Mouse (Mus musculus): Measurements from ENCODE around the gene Prpf19. TPM values are rescaled to one million over a fixed set of nuclear protein-coding genes. Genes with fewer than 3 reads are reported as not detected.
A peak's percentile ranks its signal among the peaks of the same experiment; 100 is the strongest.

Gene Prpf19
- polyA plus RNA-seq, 1 experiment from 2014 or later, result 49.9 TPM

DNA sequence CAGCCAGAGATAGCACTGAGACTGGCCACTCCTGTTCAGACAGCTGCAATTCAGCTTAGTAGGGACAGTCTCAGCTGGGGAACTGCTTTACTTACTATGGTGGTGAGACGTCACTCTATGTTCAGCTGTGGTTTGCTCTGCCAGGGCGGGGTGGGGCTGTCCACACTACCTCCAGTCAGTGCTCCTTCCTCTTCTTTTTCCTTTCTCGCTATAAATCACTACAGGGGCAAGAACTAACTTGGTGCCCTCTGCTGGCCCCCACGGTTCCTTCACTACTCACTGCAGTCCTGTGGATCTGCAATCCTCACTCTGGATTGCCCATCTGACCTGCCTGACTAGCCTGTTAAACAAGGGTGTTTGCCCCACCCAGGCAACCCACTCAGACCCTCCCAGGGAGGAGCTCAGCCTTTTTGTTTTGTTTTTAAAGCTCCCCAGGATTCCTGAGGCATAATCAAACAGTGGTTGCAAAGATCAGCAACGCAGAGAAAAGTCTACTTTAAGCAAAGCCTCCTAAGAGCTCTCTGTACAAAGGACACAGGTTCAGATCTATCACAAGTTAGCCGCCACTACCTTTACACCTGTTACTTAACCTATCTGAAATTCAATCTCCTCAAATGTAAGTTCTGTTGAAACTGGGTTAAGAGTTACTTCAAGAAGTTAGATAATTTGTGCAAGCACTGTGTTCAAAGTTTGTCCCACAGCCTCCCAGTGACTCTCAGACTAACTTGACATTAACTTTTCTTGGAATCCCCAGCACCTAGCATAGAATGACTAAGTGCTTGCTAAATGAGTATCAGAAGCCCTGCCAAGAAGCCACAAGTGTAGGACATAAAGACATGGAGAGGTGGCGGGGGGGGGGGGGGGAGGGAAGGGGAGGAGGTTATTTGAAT, 14.7 kb upstream of the Prpf19 start:
- Histone ChIP-seq H3K27ac (ENCODE audit: low read length) (peak overlapping the region; percentile 93), H3K4me2 (replicated peaks; ENCODE audit: low read depth, low read length) (peak overlapping the region; percentile 88), H3K4me3 (ENCODE audit: low read depth, low read length) (peak overlapping the region; percentile 60), H3K9ac (replicated peaks; ENCODE audit: low read depth, low read length) (peak overlapping the region; percentile 63; the same call in 1 of the 2 replicates), H3K4me1 (ENCODE audit: control insufficient read depth, insufficient read depth, low read length) (peaks cover 15% of the 10 kb centered on the region), H3K27me3 (ENCODE audit: control insufficient read depth, insufficient read depth, low read length) (no peaks in the 10 kb centered on the region), H3K36me3 (ENCODE audit: control insufficient read depth, insufficient read depth, low read length) (no peaks in the 10 kb centered on the region), H3K9me3 (ENCODE audit: control insufficient read depth, low read depth, low read length) (peaks cover 8% of the 10 kb centered on the region; the same call in 1 of the 2 replicates)
- 33% methylated on average over 7 of the region's 7 CpGs for WGBS
- peak; percentile 46; the same call in 1 of the 2 replicates for ATAC-seq (ENCODE audit: insufficient number of reproducible peaks, insufficient read depth, low FRiP score, low read depth)

DNA sequence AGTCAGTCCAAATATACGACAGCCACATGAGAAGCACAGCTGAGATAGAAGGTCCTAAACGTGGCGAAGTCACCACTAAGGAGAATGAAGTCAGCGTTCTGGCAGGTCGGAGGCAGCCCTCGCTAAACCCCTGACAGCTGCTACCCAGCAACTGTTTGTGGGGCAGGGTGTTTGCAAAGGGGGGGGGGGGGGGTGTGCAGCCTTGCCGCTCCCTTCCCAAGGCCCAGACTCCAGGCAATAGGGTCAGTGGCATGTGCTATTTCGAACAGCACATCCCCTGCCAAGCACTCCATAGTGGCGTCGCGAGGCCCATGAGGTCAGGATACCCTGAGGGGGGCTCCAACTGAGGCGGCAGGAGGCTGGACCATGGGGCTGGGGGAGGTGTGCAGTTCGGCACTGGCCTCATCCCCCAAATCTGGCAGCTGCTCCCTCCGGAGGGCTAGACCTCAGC, 14.0 kb upstream of the Prpf19 start:
- 0 out of 2 replicates have a peak, but pooled peaks have one; percentile 5 for ATAC-seq (ENCODE audit: insufficient number of reproducible peaks, insufficient read depth, low FRiP score, low read depth)
- Histone ChIP-seq H3K9me3 (ENCODE audit: control insufficient read depth, low read depth, low read length) (peaks cover 12% of the 10 kb centered on the region; the same call in 1 of the 2 replicates), H3K4me2 (replicated peaks; ENCODE audit: low read depth, low read length) (peak overlapping the region; percentile 88), H3K4me1 (ENCODE audit: control insufficient read depth, insufficient read depth, low read length) (peaks cover 15% of the 10 kb centered on the region), H3K36me3 (ENCODE audit: control insufficient read depth, insufficient read depth, low read length) (no peaks in the 10 kb centered on the region), H3K27ac (ENCODE audit: low read length) (peak overlapping the region; percentile 93), H3K9ac (replicated peaks; ENCODE audit: low read depth, low read length) (peak overlapping the region; percentile 63), H3K27me3 (ENCODE audit: control insufficient read depth, insufficient read depth, low read length) (no peaks in the 10 kb centered on the region), H3K4me3 (ENCODE audit: low read depth, low read length) (peak overlapping the region; percentile 60)
- WGBS, result 2% methylated on average over 14 of the region's 14 CpGs

DNA sequence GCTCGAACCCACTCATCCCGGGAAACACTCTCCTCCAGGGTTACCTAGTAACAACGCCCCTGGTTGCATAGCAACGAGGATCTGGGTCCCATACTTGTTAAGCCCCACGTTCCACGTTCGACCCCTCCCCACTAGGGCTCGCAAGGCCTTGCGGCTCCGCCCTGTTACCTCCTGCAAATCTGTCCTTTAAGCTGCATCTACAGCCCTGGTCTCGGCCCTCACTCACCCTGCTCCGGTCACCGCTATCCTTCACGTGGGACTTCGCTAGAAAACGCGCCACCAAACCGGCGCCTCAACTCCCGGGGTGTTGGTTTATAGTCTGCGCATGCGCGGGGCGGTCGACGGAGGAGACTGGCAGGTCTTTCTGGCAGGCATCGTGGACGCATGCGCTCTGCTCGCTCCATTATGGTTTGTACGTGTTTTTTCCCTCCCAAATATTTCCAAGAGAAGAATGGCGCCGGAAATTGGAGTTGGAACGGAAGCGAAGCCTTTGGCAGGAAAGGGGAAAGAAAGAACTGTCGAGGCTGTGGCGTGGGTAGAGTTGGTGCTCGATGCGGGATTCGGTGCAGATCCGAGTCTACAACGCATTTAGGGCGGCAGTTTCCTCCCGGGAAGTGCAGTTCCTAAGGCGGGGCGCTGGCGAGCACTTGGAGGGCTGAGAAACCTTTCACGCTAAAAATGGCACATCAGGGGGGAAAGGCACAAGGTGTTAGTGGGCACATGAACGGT, 13.4 kb upstream of the Prpf19 start, which contains the start of gene Tmem109:
TSS of gene Tmem109 (minus strand) at position 576 of the 729 bp plus-strand sequence.
- Histone ChIP-seq H3K4me2 (replicated peaks; ENCODE audit: low read depth, low read length) (peak within 1 kb of the TSS; percentile 88), H3K4me1 (ENCODE audit: control insufficient read depth, insufficient read depth, low read length) (peaks cover 15% of the 10 kb centered on the region), H3K9ac (replicated peaks; ENCODE audit: low read depth, low read length) (peak within 1 kb of the TSS; percentile 63), H3K27me3 (ENCODE audit: control insufficient read depth, insufficient read depth, low read length) (no peaks in the 10 kb centered on the region), H3K9me3 (ENCODE audit: control insufficient read depth, low read depth, low read length) (peaks cover 12% of the 10 kb centered on the region; the same call in 1 of the 2 replicates), H3K36me3 (ENCODE audit: control insufficient read depth, insufficient read depth, low read length) (no peaks in the 10 kb centered on the region), H3K27ac (ENCODE audit: low read length) (peak within 1 kb of the TSS; percentile 93), H3K4me3 (ENCODE audit: low read depth, low read length) (peak within 1 kb of the TSS; percentile 60)
- under 1% methylated on average over 49 of the region's 49 CpGs for WGBS
- ATAC-seq (ENCODE audit: insufficient number of reproducible peaks, insufficient read depth, low FRiP score, low read depth), result peak; percentile 86

DNA sequence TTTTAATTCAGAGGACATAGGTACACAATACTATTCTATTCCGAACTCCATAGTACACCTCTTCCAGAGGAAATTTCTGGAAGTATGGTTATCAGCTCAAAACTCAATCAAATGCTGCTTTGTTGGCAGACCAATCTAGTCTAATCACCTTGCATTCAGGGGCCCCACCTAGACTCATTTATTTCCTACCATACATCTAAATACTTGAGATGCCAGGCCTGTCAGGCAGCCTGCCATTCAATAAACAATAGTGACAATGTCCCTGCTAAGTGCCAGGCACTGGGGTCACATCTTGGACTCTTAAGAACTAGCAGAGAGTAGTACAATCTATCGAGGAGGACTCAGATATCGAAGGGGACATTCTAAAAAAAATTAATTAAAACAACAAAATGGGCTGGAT, 2.8 kb upstream of the Prpf19 start:
- H3K4me3 ChIP-seq (ENCODE audit: low read depth, low read length), result no peak overlapping the region

DNA sequence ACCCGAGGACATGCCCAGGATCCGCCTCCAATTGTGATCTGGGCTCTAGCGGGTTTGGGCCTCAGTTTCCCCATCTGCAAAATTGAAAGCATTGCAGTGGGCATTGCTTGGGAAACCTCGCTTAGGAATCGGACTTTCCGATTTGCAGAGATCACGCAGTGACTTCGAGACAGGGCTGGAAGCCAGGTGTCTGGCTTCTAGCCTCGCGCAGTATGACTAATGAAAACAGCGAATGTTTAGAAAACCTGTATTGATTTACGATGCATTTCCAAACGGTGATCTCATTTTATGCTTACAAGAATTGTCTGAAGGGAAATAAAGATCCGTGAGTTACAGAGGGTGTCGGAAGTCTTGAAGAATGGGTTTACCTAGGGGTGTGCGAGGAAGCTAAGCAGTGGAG, 677 bp downstream of the Prpf19 start:
- ATAC-seq (ENCODE audit: insufficient number of reproducible peaks, insufficient read depth, low FRiP score, low read depth), result no peak
- Histone ChIP-seq H3K9ac (replicated peaks; ENCODE audit: low read depth, low read length) (peak overlapping the region; percentile 82), H3K4me3 (ENCODE audit: low read depth, low read length) (peak overlapping the region; percentile 91), H3K27ac (ENCODE audit: low read length) (peak overlapping the region; percentile 93), H3K36me3 (ENCODE audit: control insufficient read depth, insufficient read depth, low read length) (peaks cover 29% of the 10 kb centered on the region), H3K9me3 (ENCODE audit: control insufficient read depth, low read depth, low read length) (no peaks in the 10 kb centered on the region), H3K27me3 (ENCODE audit: control insufficient read depth, insufficient read depth, low read length) (no peaks in the 10 kb centered on the region), H3K4me2 (replicated peaks; ENCODE audit: low read depth, low read length) (peak overlapping the region; percentile 89), H3K4me1 (ENCODE audit: control insufficient read depth, insufficient read depth, low read length) (peaks cover 13% of the 10 kb centered on the region)
- WGBS, result 1% methylated on average over 16 of the region's 16 CpGs

More for the DNA sequence above, 2.8 kb upstream of the Prpf19 start:
- 78% methylated on average over 3 of the region's 3 CpGs for WGBS
- Histone ChIP-seq H3K4me2 (replicated peaks; ENCODE audit: low read depth, low read length) (no peak overlapping the region), H3K9ac (replicated peaks; ENCODE audit: low read depth, low read length) (no peak overlapping the region), H3K27me3 (ENCODE audit: control insufficient read depth, insufficient read depth, low read length) (no peaks in the 10 kb centered on the region), H3K36me3 (ENCODE audit: control insufficient read depth, insufficient read depth, low read length) (no peaks in the 10 kb centered on the region), H3K9me3 (ENCODE audit: control insufficient read depth, low read depth, low read length) (no peaks in the 10 kb centered on the region), H3K27ac (ENCODE audit: low read length) (no peak overlapping the region), H3K4me1 (ENCODE audit: control insufficient read depth, insufficient read depth, low read length) (peaks cover 12% of the 10 kb centered on the region)
- no peak for ATAC-seq (ENCODE audit: insufficient number of reproducible peaks, insufficient read depth, low FRiP score, low read depth)

DNA sequence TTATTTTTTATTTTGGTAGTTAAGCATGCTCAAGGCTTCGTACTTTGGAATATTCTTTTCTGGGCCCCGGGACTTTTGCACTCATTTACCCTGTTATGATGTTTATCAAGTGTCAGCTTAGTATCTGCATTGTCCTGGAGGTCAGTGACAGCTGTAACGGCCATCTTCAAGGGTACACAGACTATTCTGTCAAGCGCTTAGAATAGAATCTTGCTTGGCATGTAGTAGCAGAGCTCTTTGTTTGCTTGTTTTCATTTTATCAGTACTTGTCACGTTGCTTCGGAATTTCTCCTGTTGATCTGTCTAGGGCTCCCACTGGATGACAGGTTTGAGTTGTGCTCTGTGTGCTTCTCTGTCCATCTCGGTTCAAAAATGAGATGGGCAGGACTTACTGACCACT, 1.8 kb downstream of the Prpf19 start:
- H3K36me3 ChIP-seq (ENCODE audit: control insufficient read depth, insufficient read depth, low read length), result peaks cover 40% of the 10 kb centered on the region
- H3K4me2 ChIP-seq (replicated peaks; ENCODE audit: low read depth, low read length), result peak overlapping the region; percentile 89
- H3K27ac ChIP-seq (ENCODE audit: low read length), result no peak overlapping the region
- no peak for ATAC-seq (ENCODE audit: insufficient number of reproducible peaks, insufficient read depth, low FRiP score, low read depth)
- H3K9ac ChIP-seq (replicated peaks; ENCODE audit: low read depth, low read length), result peak overlapping the region; percentile 82
- 73% methylated on average over 7 of the region's 7 CpGs for WGBS
- H3K4me1 ChIP-seq (ENCODE audit: control insufficient read depth, insufficient read depth, low read length), result peaks cover 13% of the 10 kb centered on the region
- H3K4me3 ChIP-seq (ENCODE audit: low read depth, low read length), result peak overlapping the region; percentile 91
- H3K27me3 ChIP-seq (ENCODE audit: control insufficient read depth, insufficient read depth, low read length), result no peaks in the 10 kb centered on the region
- H3K9me3 ChIP-seq (ENCODE audit: control insufficient read depth, low read depth, low read length), result no peaks in the 10 kb centered on the region

DNA sequence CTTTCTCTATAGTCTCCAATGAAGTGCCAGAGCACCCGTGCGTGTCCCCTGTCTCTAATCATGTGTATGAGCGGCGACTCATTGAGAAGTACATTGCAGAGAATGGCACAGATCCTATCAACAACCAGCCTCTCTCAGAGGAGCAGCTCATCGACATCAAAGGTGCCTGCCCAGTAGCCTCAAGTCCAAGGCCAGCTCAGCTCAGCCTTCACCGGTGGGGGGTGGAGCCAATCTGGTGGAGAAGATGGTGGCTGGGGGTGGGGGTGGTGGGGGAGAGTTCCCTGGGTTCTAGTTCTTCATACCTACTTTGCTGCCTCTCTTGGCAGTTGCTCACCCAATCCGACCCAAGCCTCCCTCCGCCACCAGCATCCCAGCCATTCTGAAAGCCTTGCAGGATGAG, 2.5 kb downstream of the Prpf19 start:
- H3K4me3 ChIP-seq (ENCODE audit: low read depth, low read length), result no peak overlapping the region
- H3K36me3 ChIP-seq (ENCODE audit: control insufficient read depth, insufficient read depth, low read length), result peaks cover 47% of the 10 kb centered on the region
- 82% methylated on average over 8 of the region's 8 CpGs for WGBS
- no peaks in the 10 kb centered on the region for H3K27me3 ChIP-seq (ENCODE audit: control insufficient read depth, insufficient read depth, low read length)
- H3K4me2 ChIP-seq (replicated peaks; ENCODE audit: low read depth, low read length), result 0 out of 2 replicates have a peak overlapping the region, but pooled peaks have one; percentile 89
- H3K9ac ChIP-seq (replicated peaks; ENCODE audit: low read depth, low read length), result no peak overlapping the region
- H3K27ac ChIP-seq (ENCODE audit: low read length), result no peak overlapping the region
- peaks cover 13% of the 10 kb centered on the region for H3K4me1 ChIP-seq (ENCODE audit: control insufficient read depth, insufficient read depth, low read length)
- no peak for ATAC-seq (ENCODE audit: insufficient number of reproducible peaks, insufficient read depth, low FRiP score, low read depth)
- no peaks in the 10 kb centered on the region for H3K9me3 ChIP-seq (ENCODE audit: control insufficient read depth, low read depth, low read length)

DNA sequence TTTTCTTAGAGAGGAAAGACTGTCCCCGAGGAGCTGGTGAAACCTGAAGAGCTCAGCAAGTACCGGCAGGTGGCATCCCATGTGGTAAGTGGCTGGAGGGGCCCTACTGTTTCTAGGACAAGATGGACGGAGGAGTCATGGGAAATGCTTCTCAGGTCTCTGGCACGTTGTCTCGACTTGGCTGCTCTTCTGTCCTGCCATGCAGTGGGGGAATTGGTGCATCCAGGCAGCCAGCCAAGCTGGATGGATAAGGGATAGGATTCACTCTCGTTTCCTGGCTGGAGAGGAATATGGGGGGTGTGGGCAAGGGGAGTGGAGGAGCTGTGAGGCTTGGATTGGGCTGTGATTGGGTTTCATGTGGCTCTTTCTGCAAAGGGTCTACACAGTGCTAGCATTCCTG, 5.3 kb downstream of the Prpf19 start:
- H3K9ac ChIP-seq (replicated peaks; ENCODE audit: low read depth, low read length), result no peak overlapping the region
- no peaks in the 10 kb centered on the region for H3K9me3 ChIP-seq (ENCODE audit: control insufficient read depth, low read depth, low read length)
- ATAC-seq (ENCODE audit: insufficient number of reproducible peaks, insufficient read depth, low FRiP score, low read depth), result no peak
- WGBS, result 83% methylated on average over 6 of the region's 6 CpGs
- H3K4me1 ChIP-seq (ENCODE audit: control insufficient read depth, insufficient read depth, low read length), result peaks cover 23% of the 10 kb centered on the region
- no peak overlapping the region for H3K4me3 ChIP-seq (ENCODE audit: low read depth, low read length)
- no peak overlapping the region for H3K4me2 ChIP-seq (replicated peaks; ENCODE audit: low read depth, low read length)
- H3K36me3 ChIP-seq (ENCODE audit: control insufficient read depth, insufficient read depth, low read length), result peaks cover 69% of the 10 kb centered on the region
- H3K27me3 ChIP-seq (ENCODE audit: control insufficient read depth, insufficient read depth, low read length), result no peaks in the 10 kb centered on the region
- H3K27ac ChIP-seq (ENCODE audit: low read length), result no peak overlapping the region
